16 mouse cellular contexts compared by ENCODE assay signal in the genomic region with DNA sequence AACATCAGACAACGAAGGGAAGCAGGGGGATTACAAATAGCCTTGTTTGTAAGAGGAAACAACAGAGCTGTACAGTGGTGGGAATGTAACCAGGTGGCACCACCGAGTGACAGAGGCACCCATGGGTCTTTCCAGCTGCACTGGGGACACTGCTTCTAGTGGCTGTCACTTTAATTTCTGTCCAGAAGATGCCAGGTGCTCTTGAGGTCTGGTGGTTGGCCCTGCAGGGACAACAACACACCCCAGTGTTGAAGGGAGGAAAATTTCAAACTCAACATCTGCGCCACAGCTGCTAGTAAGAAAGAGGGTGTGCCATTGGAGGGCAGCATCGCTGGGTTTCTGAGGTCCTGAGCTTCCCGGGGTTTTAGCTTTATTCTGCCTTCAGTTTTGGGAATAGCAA. TPM values are rescaled to one million over a fixed set of nuclear protein-coding genes. Genes with fewer than 3 reads are reported as not detected.
DNase-seq lines count a peak whose midpoint lies in the region; ATAC-seq lines count a peak whose summit lies in the region.
"Had no signal": no experiment of that assay in that cellular context is flagged by ENCODE, and none has a peak within 500 bp of the region (broad histone marks: within the 10 kb centered on the region; RNA-seq: fewer than 3 reads in every experiment).

No protein-coding gene starts in this region.

- H3K27ac ChIP-seq in kidney, embryonic 16.5 days (ENCODE audit: low read length): no peak overlapping the region
- H3K27ac ChIP-seq: forebrain, embryonic 10.5 days; heart, embryonic 10.5 days; hindbrain, embryonic 14.5 days; limb, embryonic 13.5 days had no signal

- peak; percentile 15 for DNase-seq in layer of hippocampus, adult 11-12 months (ENCODE audit: low spot score)
- DNase-seq in layer of hippocampus, adult 9-10 months (ENCODE audit: low spot score): no peak
- DNase-seq in A20 (ENCODE audit: low read depth, low spot score): peak; percentile 79
- peak; percentile 42 for DNase-seq in splenic B cell, adult 2 months (ENCODE audit: low read depth, low spot score)
- DNase-seq in urinary bladder, adult 2 months (ENCODE audit: low spot score): no peak
- no peak for DNase-seq in cerebellum, adult 11 months
- DNase-seq: adrenal gland, postnatal 14 days; cerebellum, adult 8-10 months; kidney, adult 8-10 months had no signal

- ATAC-seq in common myeloid progenitor, adult 5-6 weeks (replicated peaks; ENCODE audit: low read depth, poor library complexity, severe bottlenecking): 0 out of 2 replicates have a peak, but pooled peaks have one; percentile 4
- no peak for ATAC-seq in kidney, embryonic 16.5 days (ENCODE audit: low FRiP score, low TSS enrichment)

- no peak overlapping the region for H3K4me3 ChIP-seq in kidney, embryonic 16.5 days (ENCODE audit: low read length)
- H3K4me3 ChIP-seq: myocyte had no signal

- no peaks in the 10 kb centered on the region for H3K4me1 ChIP-seq in kidney, embryonic 16.5 days (ENCODE audit: insufficient read depth, low read length)

- no peak overlapping the region for H3K9ac ChIP-seq in kidney, embryonic 16.5 days (replicated peaks; ENCODE audit: low read length)
- H3K9ac ChIP-seq: hindbrain, embryonic 14.5 days; limb, embryonic 13.5 days had no signal

- 77% methylated on average over 5 of the region's 5 CpGs for WGBS in kidney, embryonic 16.5 days

- no peaks in the 10 kb centered on the region for H3K27me3 ChIP-seq in splenic B cell, adult 2 months (ENCODE audit: control insufficient read depth, insufficient read depth, low read length, poor library complexity, severe bottlenecking)
- H3K27me3 ChIP-seq in kidney, embryonic 16.5 days (ENCODE audit: insufficient read depth, low read length): peaks cover 9% of the 10 kb centered on the region; the same call in 1 of the 2 replicates

- H3K4me2 ChIP-seq in kidney, embryonic 16.5 days (replicated peaks; ENCODE audit: low read depth, low read length): no peak overlapping the region
- H3K4me2 ChIP-seq: hindbrain, embryonic 14.5 days had no signal

- H3K9me3 ChIP-seq in kidney, embryonic 16.5 days (ENCODE audit: low read length): no peaks in the 10 kb centered on the region
- H3K9me3 ChIP-seq: forebrain, embryonic 10.5 days; heart, embryonic 10.5 days; limb, embryonic 13.5 days had no signal

- H3K36me3 ChIP-seq in splenic B cell, adult 2 months (ENCODE audit: control insufficient read depth, insufficient read depth, low read length, poor library complexity, severe bottlenecking): no peaks in the 10 kb centered on the region
- H3K36me3 ChIP-seq in kidney, embryonic 16.5 days (ENCODE audit: insufficient read depth, low read length): no peaks in the 10 kb centered on the region
- H3K36me3 ChIP-seq: forebrain, embryonic 10.5 days; heart, embryonic 10.5 days; limb, embryonic 13.5 days had no signal

RNA-seq across cellular contexts. Expression of gene Pik3r5, which starts 1.3 kb away (rescaled TPM):
- total RNA-seq in common myeloid progenitor, adult 5-6 weeks (2017): 3.3 and 3.6 TPM in 2 replicates
- polyA plus RNA-seq in kidney, embryonic 16.5 days (2015; fragmentation: Nextera tagmentation; extraction: Ambion mirVana): 0.27 and 0.77 TPM in 2 replicates
- 1.5 and 2.5 TPM in 2 replicates for polyA plus RNA-seq in urinary bladder, adult 2 months (2012; rRNA removed)

RNA-seq across cellular contexts. Expression of gene Ntn1, which starts 30.0 kb away (rescaled TPM):
- 0.24 TPM in 1 of 2 replicates, not detected in the other for total RNA-seq in common myeloid progenitor, adult 5-6 weeks (2017)
- polyA plus RNA-seq in kidney, embryonic 16.5 days (2015; fragmentation: Nextera tagmentation; extraction: Ambion mirVana): 13.6 and 15.4 TPM in 2 replicates
- polyA plus RNA-seq in urinary bladder, adult 2 months (2012; rRNA removed): 17.7 and 25.2 TPM in 2 replicates

Comparison
In these comparisons a context has a peak if more than half of its experiments do, and no peak if none do; other contexts are left out.
1. DNase-seq: peak in layer of hippocampus, adult 11-12 months (single experiment), A20 (single experiment) and splenic B cell, adult 2 months (single experiment); none in layer of hippocampus, adult 9-10 months (single experiment), urinary bladder, adult 2 months (single experiment) and cerebellum, adult 11 months (single experiment).